Mouse (Mus musculus) heart, adult 2 months (tissue): ENCODE results near the gene Catsper4. TPM values are rescaled to one million over a fixed set of nuclear protein-coding genes. Genes with fewer than 3 reads are reported as not detected.

Experiments used
- DNase-seq, 2 experiments: peaks; one replicate each; pipeline ENCODE4 v3.0.0; 2021
- H3K27ac ChIP-seq: fragments of 200-600 bp; 2 replicates; pipeline ENCODE4 v1.8.1; 2022
- H3K27me3 ChIP-seq: fragments of 200-500 bp; 2 replicates; pipeline ENCODE4 v1.6.1; 2012; ENCODE audit warnings: mild to moderate bottlenecking, low read length, inconsistent platforms, mixed read lengths; ENCODE audit not compliant: control insufficient read depth, insufficient read depth
- H3K36me3 ChIP-seq: fragments of 200-500 bp; 2 replicates; pipeline ENCODE4 v1.6.1; 2012; ENCODE audit warnings: low read length, inconsistent platforms; ENCODE audit not compliant: control insufficient read depth, insufficient read depth
- H3K4me1 ChIP-seq: fragments of 200-500 bp; 2 replicates; pipeline ENCODE4 v1.6.1; 2011; ENCODE audit warnings: low read length; ENCODE audit not compliant: control insufficient read depth, insufficient read depth
- H3K4me3 ChIP-seq: fragments of 200-600 bp; 2 replicates; pipeline ENCODE4 v1.8.1; 2022
- H3K79me2 ChIP-seq: fragments of 200-500 bp; replicated peaks from 2 replicates; pipeline ENCODE4 v1.6.1; 2012; ENCODE audit warnings: mild to moderate bottlenecking, inconsistent platforms, low read length, moderate library complexity, mixed read lengths; ENCODE audit not compliant: control insufficient read depth, insufficient read depth
- H3K9ac ChIP-seq: fragments of 200-500 bp; 2 replicates; pipeline ENCODE4 v1.6.1; 2012; ENCODE audit warnings: low read depth, mild to moderate bottlenecking, control low read depth, inconsistent platforms, low read length, mixed read lengths
- CTCF ChIP-seq: fragments of 200-600 bp; IDR thresholded peaks from 2 replicates; pipeline ENCODE4 v1.8.1; 2022; ENCODE audit warnings: antibody characterized with exemption, mild to moderate bottlenecking, moderate library complexity
- EP300 ChIP-seq: fragments of 200-500 bp; IDR thresholded peaks from 2 replicates; pipeline ENCODE4 v1.6.1; 2011; ENCODE audit warnings: low read depth, low read length, control low read depth; ENCODE audit not compliant: insufficient read depth
- POLR2A ChIP-seq: fragments of 200-500 bp; IDR thresholded peaks from 2 replicates; pipeline ENCODE4 v1.6.1; 2011; ENCODE audit warnings: mild to moderate bottlenecking, low read depth, low read length, control low read depth; ENCODE audit not compliant: insufficient read depth
- WGBS: fragments of 180-500 bp; shearing (Covaris S2); methylation state at CpG from one replicate; pipeline ENCODE4 v1.1.7; 2018; 5-methylcytosine and 5-hydroxymethylcytosine counted together
- intact Hi-C: fragments of 180-260 bp; cut with DNase I; formaldehyde crosslinking; loops from one replicate; pipeline ENCODE4 v1.15.1; 2025
- polyA plus RNA-seq: library from polyadenylated mRNA; depleted of rRNA; stranded (reverse); fragments of >200 nt; gene quantifications from 2 replicates; pipeline ENCODE4 v1.2.3, GENCODE M21; 2012
- total RNA-seq, 2 experiments: library from RNA; stranded (reverse); gene quantifications; 2 replicates each; pipeline ENCODE4 v1.2.3; 2021

The Catsper4 gene
- total and polyA plus RNA-seq, 3 experiments: not detected

DNA sequence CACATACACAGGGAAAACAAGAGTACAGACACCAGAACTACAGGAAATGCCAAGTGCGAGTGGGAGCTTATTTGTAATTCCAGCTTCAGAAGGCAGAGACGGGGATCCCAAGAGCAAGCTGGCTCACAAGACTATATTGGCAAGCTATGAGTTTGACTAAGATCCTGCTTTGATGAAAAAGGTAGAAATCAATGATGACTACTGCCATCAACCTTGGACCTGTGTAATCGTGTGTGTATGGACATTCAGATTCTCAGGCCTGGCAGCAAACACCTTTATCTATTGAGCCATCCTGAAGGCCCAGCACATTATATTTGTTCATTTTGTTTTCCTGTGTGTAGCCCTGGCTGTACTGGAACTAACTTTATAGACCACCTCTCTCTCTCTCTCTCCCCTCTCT, 43.5 kb downstream of the Catsper4 start:
- no peaks in the 10 kb centered on the region for H3K27me3 ChIP-seq
- WGBS: 56% methylated on average over 3 of the region's 3 CpGs
- H3K36me3 ChIP-seq: no peaks in the 10 kb centered on the region
- H3K4me3 ChIP-seq: no peak overlapping the region
- peaks cover 4% of the 10 kb centered on the region; the same call in 1 of the 2 replicates for H3K79me2 ChIP-seq
- no peak overlapping the region for H3K9ac ChIP-seq
- TF ChIP-seq POLR2A (no peak), CTCF (no peak), EP300 (no peak)
- no peak for DNase-seq
- intact Hi-C loops: no loop called here
- no peak overlapping the region for H3K27ac ChIP-seq
- H3K4me1 ChIP-seq: peaks cover 5% of the 10 kb centered on the region

DNA sequence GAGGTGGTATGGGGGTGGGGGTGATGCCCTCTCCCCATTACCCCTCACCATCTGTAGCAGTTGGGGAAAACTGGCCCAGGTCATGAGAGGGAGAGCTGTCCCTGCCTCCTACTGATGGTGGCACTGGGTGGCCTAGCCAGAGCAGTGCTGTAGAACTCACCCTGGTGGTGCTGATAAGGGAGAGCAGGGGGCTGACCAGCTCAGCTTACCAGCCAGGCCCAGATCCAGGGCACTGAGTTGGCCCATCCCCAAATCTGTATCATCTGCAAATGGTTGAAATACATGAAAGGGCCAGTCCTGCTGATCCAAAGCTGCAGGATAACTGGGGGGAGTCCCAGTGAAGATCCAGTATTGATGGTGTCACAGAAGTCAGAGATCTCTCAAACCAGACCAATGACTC, 45.4 kb downstream of the Catsper4 start:
- TF ChIP-seq EP300 (no peak), POLR2A (no peak), CTCF (no peak)
- no peak overlapping the region for H3K27ac ChIP-seq
- H3K27me3 ChIP-seq: no peaks in the 10 kb centered on the region
- no peak for DNase-seq
- H3K79me2 ChIP-seq: peaks cover 5% of the 10 kb centered on the region
- peaks cover 5% of the 10 kb centered on the region for H3K4me1 ChIP-seq
- intact Hi-C loops: no loop called here
- no peak overlapping the region for H3K4me3 ChIP-seq
- H3K36me3 ChIP-seq: no peaks in the 10 kb centered on the region
- no peak overlapping the region for H3K9ac ChIP-seq

DNA sequence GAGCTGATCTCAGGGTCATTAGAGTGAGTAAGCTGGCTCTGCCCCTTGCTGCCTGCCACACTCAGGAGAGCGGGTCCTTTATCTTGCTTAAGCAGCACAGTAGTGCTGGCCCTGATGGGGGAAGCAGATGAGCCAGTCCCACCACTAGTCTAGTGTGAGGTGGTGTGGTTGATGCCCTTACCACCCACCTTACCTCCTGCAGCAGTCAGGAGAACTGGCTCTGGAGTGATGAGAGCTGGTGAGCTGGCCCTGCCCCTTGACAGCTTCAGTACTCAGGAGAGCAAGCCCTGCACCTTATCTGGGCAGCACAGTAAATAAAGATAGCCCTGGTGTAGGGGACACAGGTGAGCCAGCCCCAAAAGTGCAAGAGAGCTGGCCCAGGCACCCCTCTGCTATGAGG, 46.1 kb downstream of the Catsper4 start:
- Histone ChIP-seq H3K36me3 (no peaks in the 10 kb centered on the region), H3K27me3 (no peaks in the 10 kb centered on the region), H3K4me3 (no peak overlapping the region), H3K9ac (no peak overlapping the region), H3K27ac (no peak overlapping the region), H3K4me1 (peaks cover 4% of the 10 kb centered on the region), H3K79me2 (peaks cover 5% of the 10 kb centered on the region)
- intact Hi-C loops: no loop called here
- TF ChIP-seq POLR2A: no peak
- TF ChIP-seq CTCF: no peak
- no peak for TF ChIP-seq EP300
- no peak for DNase-seq
- WGBS: 91% methylated on average over 1 of the region's 1 CpGs

DNA sequence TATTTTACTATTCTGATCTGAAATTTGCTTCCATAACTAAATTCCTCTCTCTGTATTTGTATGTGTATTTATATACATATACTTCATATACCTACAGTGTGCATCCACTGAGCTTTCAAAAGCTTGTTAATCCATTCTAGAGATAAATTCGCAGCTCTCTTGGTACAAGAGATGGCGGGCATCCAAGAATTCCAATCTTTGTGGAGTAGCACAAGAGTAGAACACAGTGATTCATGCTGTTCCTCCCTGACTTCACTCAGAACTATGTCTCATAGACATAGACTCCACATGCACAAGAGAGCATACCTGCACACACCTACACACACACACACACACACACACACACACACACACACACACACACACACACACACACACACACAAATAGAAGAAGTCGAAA, 54.8 kb downstream of the Catsper4 start:
- Histone ChIP-seq H3K79me2 (no peaks in the 10 kb centered on the region; the same call in 1 of the 2 replicates), H3K4me3 (no peak overlapping the region), H3K9ac (no peak overlapping the region), H3K27ac (no peak overlapping the region), H3K4me1 (no peaks in the 10 kb centered on the region), H3K27me3 (no peaks in the 10 kb centered on the region), H3K36me3 (no peaks in the 10 kb centered on the region)
- no peak for DNase-seq
- WGBS: 44% methylated on average over 3 of the region's 3 CpGs
- intact Hi-C loops: no loop called here
- no peak for TF ChIP-seq CTCF
- TF ChIP-seq EP300: no peak
- no peak for TF ChIP-seq POLR2A

DNA sequence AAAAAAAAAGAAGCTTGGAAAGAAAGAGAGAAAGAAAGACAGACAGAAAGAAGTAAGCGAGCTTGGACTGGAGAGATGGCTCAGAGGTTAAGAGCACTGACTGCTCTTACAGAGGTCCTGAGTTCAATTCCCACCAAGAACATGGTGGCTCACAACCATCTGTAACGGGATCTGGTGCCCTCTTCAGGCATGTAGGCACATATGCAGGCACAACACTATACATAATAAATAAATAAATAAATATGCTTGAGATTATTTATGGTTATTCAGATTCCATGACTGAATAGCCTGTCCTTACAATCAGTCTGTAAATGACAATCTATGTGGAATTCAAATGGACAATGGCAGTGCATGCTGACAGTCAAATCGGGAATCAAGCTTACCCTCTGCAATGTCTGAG, 60.3 kb downstream of the Catsper4 start:
- H3K36me3 ChIP-seq: peaks cover 11% of the 10 kb centered on the region
- H3K4me1 ChIP-seq: 0 out of 2 replicates have a peak, but pooled peaks cover 1% of the 10 kb centered on the region
- H3K4me3 ChIP-seq: no peak overlapping the region
- intact Hi-C loops: no loop called here
- TF ChIP-seq POLR2A (no peak), CTCF (peak; percentile 38)
- no peaks in the 10 kb centered on the region; the same call in 1 of the 2 replicates for H3K79me2 ChIP-seq
- no peak for DNase-seq
- H3K27ac ChIP-seq: no peak overlapping the region
- H3K9ac ChIP-seq: no peak overlapping the region
- H3K27me3 ChIP-seq: no peaks in the 10 kb centered on the region
- WGBS: 92% methylated on average over 3 of the region's 3 CpGs

DNA sequence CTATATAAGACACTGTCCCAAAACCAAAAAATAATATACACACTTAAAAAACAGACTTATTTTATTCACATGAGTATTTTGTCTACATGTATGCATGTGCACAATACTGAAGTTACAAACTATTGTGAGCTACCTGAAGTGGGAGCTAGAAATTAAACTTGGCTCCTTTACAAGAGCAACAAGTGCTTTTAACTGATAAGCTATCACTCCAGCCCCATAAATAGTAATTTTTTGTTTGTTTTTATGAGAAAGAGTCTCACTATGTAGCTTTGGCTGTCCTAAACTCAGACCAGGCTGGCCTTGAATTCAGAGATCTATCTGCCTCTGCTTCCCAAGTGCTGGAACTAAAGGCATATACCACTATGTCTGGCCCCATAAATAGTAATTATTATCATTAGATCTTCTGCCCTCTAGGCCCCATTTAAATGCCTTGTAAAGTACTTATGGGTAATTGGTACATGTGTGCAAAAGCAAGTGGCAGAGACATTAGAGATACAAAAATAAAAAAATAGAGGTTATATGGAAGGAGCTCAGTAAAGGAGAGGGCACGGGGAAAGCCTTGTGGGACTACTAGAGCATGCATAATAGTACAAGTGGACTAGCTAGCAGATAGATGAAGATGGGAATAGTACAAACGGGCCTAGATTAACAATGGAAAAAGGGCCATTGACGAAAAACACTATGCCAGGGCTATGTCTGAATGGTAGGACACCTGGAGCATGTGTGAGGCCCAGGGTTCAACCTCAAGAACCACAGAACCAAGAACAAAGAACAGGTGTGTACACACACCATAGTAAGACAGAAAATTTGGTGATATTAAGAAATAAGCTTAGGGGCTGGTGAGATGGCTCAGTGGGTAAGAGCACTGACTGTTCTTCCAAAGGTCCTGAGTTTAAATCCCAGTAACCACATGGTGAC, 61.4 kb downstream of the Catsper4 start:
- Histone ChIP-seq H3K4me1 (0 out of 2 replicates have a peak, but pooled peaks cover 1% of the 10 kb centered on the region), H3K79me2 (no peaks in the 10 kb centered on the region; the same call in 1 of the 2 replicates), H3K9ac (no peak overlapping the region), H3K27ac (peak overlapping the region; percentile 41), H3K27me3 (no peaks in the 10 kb centered on the region), H3K36me3 (peaks cover 11% of the 10 kb centered on the region), H3K4me3 (no peak overlapping the region)
- intact Hi-C loops: no loop called here
- WGBS: 78% methylated on average over 3 of the region's 3 CpGs
- no peak for DNase-seq
- TF ChIP-seq POLR2A (no peak), EP300 (no peak), CTCF (no peak)
